Mouse (Mus musculus): ENCODE results near the gene Rgl2.
A peak's percentile ranks its signal among the peaks of the same experiment; 100 is the strongest.

The Rgl2 gene

DNA sequence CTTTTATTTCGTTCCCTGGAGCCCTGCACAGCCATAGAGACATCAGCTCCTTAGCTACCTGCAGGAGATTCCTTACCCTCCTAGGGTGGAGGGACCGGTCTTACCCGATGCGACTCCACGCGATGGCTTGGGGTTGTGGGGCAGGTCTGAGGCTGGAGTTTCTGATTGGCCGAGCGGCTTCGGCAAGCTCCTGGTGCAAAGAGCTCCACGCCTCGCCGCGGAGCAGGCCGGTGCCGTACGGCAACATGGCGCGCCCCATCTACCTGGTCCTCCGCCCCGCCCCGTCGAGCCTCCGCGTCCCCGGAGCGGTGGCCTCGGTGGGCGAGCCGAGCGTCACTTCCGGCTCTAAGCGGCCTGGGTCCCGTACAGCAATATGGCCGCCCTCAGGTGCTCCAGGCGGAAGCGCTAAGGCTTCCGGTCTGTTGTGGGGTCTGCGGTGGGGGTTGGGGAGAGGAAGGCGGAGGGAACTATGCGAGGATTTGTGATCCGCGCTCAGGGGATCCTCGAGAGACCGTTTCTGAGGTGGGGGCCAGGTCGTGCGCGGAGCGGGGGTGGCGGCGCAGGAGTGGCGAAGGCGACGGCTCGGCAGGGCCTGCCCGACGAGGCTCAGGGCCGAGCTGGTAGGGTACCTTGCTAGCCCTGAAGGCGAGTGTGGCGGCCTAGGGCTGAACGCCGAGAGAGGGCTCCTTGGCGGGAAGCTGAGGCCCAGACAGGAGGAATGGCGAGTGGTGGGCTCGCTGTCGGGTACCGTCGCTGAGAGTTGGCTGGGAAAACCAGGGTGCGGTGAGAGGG is 20.1 kb upstream of the Rgl2 start, which contains the start of gene Daxx:
Gene Daxx (plus strand): TSS at position 338 of the 792 bp plus-strand sequence.
- DNase-seq (ENCODE audit: low read depth): peak; percentile 95

DNA sequence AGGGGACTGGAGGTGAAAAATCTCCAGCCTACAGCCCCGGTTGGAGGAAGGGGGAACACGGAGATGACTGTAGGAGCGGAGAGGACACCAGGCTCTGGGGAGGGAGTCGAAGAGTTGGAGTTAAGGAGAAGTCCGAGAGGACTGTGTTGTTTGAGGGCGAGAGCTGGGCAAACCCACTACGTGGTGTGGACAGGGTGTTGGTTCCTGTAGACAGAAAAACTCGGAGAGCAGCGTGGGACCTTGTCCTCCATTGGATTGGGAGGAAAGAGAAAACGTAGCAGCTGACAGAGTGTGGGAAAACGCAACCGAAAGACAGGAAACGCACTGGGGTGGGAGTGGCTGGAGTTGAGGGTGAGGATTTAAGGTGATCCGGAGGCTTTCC is 19.5 kb upstream of the Rgl2 start:
- no peak for DNase-seq (ENCODE audit: low read depth)

DNA sequence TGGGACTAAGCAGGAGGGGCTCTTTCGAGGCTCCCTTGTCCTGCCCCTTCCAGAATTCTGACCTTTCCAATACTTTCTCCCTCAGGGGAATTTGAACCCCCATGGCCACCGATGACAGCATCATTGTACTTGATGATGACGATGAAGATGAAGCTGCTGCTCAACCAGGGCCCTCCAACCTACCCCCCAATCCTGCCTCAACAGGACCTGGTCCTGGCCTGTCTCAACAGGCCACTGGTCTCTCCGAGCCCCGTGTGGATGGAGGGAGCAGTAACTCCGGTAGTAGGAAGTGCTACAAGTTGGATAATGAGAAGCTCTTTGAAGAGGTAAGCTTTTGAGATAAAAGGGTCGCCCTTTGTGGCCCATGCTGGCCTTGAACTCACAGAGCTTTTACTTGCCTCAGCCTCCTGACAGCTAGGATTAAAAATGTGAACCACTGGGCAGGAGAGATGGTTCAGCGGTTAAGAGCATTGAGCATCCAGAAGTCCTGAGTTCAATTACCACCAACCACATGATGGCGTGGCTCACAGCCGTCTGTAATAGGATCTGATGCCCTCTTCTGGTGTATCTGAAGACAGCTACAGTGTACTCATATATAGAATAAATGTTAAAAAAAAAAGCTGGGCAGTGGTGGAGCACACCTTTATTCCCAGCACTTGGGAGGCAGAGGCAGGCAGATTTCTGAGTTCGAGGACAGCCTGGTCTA is 18.8 kb upstream of the Rgl2 start:
- no peak for DNase-seq (ENCODE audit: low read depth)

DNA sequence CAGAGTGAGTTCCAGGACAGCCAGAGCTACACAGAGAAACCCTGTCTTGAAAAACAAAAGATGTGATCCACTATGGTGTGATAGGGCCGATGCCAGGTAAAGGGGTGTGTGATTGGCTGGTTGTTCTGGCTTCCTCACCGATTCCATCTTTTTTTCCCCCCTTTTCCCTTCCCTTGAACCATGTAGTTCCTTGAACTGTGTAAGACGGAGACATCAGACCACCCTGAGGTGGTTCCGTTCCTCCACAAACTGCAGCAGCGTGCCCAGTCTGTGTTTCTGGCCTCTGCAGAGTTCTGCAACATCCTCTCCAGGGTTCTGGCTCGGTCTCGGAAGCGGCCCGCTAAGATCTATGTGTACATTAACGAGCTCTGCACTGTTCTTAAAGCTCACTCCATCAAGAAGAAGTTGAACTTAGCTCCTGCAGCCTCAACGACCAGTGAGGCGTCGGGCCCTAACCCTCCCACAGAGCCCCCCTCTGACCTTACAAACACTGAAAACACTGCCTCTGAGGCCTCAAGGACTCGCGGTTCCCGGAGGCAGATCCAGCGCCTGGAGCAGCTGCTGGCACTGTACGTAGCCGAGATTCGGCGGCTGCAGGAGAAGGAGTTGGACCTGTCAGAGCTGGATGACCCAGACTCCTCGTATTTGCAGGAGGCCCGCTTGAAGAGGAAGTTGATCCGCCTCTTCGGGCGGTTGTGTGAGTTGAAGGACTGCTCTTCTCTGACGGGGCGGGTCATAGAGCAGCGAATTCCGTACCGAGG is 18.1 kb upstream of the Rgl2 start:
- no peak for DNase-seq (ENCODE audit: low read depth)

DNA sequence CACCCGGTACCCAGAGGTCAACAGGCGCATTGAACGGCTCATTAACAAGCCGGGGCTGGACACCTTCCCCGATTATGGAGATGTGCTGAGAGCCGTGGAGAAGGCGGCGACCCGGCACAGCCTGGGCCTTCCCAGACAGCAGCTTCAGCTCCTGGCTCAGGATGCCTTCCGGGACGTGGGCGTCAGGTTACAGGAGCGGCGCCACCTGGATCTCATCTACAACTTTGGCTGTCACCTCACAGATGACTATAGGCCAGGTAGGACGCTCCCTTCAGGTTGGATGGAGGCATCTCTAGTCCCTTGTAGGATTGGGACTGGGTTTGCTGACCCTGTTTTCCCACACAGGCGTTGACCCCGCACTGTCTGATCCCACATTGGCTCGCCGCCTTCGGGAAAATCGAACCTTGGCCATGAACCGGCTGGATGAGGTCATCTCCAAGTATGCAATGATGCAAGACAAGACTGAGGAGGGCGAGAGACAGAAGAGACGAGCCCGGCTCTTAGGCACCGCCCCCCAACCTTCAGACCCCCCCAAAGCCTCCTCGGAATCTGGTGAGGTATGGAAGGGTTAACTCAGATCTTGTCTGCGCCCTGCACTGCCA is 17.4 kb upstream of the Rgl2 start:
- DNase-seq (ENCODE audit: low read depth): no peak

DNA sequence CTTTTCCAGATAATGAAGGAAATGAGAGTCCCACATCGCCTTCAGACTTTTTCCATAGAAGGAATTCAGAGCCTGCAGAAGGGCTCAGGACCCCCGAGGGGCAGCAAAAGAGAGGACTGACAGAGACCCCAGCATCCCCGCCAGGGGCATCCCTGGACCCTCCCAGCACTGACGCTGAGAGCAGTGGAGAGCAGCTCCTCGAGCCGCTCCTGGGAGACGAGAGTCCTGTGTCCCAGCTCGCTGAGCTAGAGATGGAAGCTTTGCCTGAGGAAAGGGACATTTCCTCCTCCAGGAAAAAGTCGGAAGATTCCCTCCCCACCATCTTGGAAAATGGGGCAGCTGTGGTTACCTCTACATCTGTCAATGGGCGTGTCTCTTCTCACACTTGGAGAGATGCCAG is 16.1 kb upstream of the Rgl2 start:
- no peak for DNase-seq (ENCODE audit: low read depth)

DNA sequence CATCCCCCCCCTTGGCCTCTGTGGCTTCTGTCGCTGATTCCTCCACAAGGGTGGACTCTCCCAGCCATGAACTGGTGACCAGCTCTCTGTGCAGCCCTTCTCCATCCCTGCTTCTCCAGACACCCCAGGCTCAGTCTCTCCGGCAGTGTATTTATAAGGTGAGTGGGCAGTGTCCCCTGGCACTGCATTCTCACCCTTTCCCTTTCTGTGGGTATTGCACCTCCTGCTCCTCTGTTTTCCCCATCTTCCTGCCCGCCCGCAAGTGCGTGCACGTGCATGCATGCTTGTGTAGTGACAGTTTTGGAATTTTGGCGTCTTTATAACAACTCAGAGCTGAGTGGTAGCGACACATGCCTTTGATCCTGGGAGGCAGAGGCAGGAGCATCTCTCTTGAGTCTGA is 15.4 kb upstream of the Rgl2 start:
- no peak for DNase-seq (ENCODE audit: low read depth)

DNA sequence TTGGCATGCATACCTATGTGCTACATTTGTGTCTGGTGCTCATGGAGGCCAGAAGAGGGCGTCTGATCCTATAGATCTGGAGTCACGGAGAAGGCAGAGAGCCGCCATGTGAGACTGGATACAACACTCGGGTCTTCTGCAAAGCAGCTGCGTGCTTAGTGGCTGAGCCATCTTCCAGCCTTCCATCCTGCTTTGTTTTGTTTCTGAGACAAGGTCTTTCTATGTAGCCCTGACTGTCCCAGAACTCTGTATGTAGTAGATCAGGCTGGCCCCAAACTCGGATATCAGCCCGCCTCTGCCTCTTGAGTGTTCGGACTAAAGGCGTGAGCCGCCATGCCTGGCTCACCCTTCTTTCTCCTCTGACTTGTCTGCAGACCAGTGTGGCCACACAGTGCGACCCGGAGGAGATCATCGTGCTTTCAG is 14.4 kb upstream of the Rgl2 start:
- DNase-seq (ENCODE audit: low read depth): no peak

DNA sequence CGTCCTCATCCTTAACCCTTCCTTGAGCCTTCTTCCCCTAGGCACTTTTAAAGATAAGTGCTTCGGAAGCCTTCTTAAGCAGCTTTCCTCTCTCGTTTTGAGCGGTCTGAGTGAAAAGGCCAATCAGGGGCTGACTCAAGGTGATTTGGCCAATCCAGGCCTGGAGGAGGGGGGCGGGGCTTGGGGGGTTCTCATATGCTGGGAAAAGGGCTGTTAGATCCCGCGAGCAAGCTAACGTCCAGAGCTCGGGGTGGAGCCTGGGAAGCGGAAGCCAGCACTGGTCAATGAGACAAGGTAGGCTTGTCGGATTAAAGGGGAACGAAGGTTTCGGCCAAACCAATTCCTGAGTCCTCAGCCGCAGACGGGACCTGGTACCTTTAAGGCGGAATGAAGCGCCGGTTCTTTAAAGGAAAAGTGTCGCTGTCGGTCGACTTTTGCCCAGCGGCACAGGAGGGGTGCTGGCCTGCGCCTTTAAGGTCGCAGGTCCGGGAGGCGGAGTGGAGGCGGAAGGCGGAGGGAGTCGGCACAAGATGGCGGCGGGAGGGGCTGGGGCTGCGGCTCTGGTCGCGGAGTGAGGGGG is 13.6 kb upstream of the Rgl2 start, which contains the start of the genes Tapbp and Zbtb22:
Gene Tapbp (plus strand): TSS at position 229 of the 580 bp plus-strand sequence.
Gene Zbtb22 (plus strand): TSS at position 234 of the 580 bp plus-strand sequence.
- DNase-seq (ENCODE audit: low read depth): peak; percentile 93

DNA sequence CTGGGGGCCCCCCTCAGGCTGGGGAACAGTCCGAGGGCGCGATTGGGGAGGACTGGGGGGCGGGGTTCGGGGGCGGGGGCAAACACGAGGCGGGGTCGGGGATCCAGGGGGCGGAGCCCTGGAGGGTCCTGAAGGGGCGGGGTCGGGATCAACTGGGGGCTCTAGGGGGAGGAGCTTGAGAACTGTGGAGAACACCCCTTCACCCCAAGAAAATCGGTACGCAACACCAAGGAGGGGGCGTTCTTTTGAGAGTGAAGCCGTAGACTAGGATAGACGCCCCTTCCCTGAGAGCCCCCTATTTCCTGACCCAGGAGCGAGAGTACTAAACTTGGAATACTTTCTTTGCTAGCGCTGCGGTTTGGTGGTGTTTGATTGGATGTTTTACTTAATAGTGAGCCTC is 13.0 kb upstream of the Rgl2 start:
- no peak for DNase-seq (ENCODE audit: low read depth)

DNA sequence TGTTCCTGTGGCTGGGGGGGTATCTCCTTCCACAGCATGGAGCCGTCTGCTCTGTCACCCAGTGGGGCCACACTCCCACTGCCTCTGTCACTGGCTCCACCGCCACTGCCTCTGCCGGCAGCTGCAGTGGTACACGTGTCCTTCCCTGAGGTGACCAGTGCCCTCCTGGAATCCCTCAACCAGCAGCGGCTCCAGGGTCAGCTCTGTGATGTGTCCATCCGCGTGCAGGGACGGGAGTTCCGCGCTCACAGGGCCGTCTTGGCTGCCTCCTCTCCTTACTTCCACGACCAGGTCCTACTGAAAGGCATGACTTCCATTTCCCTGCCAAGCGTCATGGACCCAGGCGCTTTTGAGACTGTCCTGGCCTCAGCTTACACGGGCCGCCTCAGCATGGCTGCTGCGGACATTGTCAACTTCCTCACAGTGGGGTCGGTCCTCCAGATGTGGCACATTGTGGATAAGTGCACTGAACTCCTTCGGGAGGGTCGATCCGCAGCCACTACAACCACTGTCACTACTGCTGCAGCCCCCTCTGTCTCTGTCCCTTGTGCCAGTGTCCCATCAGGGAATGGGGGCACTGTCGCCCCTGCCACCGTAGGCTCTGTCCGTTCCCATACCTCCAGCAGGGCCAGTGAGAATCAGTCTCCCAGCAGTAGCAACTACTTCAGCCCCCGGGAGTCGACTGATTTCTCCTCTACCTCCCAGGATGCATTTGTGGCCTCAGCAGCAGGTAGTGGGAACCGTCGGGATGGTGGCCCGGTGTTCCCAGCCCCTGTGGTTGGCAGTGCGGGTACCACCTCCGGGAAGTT is 12.3 kb upstream of the Rgl2 start:
- DNase-seq (ENCODE audit: low read depth): no peak

DNA sequence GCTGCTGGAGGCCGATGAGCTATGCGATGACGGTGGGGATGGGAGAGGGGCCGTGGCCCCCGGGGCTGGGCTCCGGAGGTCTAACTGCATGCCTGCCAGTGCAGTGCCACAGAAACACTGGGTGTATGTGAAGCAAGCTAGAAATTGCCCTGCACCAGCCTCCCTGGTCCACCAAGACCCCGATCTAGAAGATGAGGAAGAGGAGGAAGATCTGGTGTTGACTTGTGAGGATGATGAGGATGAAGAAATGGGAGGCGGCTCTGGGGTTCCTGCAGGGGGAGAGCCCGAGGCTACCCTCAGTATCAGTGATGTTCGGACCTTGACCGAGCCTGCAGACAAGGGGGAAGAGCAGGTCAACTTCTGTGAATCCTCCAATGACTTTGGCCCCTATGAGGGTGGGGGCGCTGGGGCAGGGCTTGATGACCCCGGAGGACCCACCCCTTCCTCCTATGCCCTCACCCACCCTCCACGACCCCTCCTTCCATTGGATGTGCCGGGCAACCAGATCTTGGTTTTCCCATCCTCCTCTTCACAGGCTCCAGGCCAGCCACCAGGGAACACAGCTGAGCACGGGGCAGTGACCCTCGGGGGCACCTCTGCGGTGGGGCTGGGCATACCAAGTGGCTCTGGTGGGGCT is 11.6 kb upstream of the Rgl2 start:
- no peak for DNase-seq (ENCODE audit: low read depth)

DNA sequence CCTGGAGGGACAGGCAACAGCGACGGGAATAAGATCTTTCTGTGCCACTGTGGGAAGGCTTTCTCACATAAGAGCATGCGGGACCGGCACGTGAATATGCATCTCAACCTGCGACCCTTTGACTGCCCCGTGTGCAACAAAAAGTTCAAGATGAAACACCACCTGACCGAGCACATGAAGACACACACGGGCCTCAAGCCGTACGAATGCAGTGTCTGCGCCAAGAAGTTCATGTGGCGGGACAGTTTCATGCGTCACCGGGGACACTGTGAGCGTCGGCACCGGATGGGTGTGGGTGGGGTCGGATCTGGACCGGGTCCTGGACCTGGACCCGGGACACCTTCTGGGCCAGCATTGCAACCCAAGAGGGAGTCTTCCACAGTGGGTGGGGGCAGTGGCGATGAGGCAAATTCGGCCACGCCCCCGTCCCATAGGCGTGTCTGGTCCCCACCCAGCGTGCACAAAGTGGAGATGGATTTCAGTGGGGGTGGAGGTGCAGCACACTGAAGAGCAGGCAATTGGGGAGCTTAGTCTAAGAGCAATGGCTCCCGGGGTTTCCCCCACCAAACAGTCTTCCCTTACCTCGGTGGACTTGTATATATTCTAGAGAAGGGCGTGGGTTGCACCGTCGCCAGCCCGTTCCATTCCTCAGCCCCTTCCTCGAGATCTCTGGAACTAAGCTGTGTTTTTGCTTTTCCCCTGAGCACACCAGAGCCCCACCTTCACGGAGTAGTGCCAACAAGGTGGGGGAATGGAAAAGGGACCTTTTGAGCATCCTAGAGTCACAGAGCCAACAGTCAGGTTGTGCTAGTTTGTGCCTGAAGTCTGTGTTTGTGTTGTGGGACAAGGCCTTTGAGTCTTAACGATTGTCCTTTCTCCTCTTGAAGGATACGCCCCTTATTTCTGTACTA is 10.8 kb upstream of the Rgl2 start:
- DNase-seq (ENCODE audit: low read depth): no peak

DNA sequence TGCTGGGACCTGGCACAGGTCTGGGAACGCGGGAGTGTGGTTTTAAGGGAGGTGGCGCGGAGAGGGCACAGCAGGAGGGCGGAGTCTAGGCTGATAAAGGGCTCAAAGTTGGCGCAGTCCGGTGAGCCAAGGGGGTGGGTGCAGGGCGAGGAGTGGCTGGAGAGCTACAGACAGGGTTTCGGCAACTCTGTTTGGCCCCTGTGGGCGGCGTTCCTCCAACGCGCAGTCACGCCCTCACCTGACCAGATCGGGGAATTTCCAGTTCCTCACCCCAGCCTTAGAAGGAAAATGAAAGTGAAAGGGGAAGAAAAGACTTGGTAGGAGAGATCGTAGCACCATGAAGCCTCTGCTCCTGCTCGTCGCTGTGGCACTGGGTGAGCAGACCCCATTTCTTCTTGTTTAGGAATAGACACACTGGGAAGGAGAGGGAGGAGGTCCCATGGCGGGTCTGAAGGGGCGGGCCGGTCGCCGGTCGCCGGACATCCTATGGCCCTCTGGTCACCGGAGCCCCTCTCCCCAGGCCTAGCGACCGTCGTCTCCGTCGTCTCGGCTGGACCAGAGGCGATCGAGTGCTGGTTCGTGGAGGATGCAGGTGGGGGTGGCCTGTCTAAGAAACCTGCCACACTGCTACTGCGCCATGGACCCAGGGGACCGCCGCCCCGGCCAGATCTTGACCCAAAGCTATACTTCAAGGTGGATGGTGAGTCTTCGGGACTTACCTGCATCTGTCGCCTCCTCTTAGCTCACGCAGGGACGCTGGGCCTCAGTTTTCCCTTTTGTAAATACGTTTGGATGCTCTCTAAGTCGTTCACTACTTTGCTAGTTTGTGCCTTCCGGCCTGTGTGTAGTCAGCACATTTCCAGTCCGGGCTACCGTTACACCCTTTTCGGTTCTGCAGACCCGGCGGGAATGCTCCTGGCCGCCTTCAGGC is 9.7 kb upstream of the Rgl2 start:
- peak; percentile 91 for DNase-seq (ENCODE audit: low read depth)

DNA sequence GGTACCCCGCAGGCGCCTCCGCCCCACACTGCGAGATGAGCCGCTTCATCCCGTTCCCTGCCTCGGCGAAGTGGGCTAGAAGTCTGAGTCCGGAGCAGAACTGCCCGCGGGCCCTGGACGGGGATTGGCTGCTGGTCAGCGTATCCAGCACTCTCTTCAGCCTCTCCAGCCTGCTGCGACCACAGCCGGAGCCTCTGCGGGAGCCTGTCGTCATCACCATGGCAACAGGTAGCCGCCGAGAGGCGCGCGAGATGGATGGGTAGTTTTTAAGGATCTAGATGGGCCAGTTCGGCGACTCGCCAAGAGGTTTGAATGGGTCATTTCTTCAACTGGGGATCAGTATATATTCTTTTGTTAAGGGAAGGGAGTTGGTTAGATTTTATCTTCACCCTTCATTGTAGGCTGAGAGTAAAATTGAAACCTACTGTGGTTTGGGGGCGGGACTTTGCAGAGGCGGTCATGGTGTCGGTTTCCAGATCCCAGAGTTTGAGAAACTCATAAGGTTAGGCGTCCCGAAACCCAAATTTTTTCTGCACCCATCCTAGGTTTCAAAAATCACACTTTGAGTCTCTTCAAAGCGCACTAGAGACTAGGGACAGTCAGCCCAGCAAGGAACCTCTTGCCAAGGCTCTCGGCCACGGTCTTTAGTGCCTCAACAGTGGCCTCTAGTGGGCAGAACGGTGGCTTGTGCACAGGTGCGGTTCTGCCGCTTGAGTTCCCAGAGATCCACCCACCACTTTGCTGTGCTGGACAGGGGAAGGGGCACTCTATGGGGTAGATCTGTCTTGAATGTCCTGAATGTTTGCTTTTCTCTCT is 8.9 kb upstream of the Rgl2 start:
- peak; percentile 90 for DNase-seq (ENCODE audit: low read depth)

DNA sequence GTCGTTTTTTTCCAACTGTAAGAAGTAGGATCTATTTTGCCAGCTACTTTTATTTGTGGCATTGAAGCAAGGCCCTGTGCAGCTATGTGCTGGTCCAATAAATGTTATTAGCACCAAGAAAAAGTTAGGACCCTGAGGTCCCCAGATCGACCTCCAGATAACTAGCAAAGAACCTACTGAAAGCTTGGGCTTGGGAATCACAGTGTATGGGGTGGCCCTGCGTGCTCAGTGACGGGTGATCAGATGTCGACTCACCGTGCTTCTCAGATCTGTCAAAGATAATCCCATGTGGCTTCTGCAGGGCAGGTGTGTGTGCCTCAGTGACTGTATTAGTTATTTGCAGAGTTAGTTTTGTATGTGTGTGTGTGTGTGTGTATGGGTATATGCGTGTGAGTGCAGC is 8.0 kb upstream of the Rgl2 start:
- no peak for DNase-seq (ENCODE audit: low read depth)

DNA sequence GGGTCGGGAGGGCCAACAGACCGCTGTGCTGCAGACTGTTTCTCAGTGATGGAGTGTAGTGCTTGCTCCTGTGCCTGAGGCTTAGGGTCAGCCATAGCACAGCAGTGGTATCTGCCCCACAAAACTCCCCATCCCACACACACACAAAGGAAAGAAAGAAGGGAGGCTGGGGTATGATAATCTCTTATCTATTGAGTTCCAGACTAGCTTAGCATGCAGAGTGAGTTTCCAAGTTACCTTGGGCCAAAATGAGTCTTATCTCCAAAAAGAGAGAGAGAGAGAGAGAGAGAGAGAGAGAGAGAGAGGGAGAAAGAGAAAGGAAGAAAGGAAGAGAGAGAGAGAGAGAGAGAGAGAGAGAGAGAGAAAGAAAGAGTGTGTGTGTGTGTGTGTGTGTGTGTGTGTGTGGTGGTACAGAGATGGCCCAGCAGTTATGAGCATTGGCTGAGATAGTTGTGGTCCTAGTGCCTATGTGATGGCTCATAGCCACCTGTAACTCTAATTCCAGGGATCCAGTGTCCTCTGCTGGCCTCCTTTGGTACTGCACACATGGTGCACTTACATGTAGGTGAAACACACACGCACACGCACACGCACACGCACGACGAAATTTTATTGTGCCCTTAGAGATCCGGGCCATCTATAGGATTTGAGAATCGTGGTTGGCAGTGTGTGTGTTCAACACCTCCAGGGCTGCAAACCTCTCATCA is 4.6 kb upstream of the Rgl2 start:
- DNase-seq (ENCODE audit: low read depth): no peak
